Mouse (Mus musculus): ENCODE measurements at regions not wholly inside any gene's neighbourhood (a gene's known extent, or its start where the extent isn't known, plus 50 kb on each side); places are given as distances from the start of the nearest gene placed in this dataset.

DNA sequence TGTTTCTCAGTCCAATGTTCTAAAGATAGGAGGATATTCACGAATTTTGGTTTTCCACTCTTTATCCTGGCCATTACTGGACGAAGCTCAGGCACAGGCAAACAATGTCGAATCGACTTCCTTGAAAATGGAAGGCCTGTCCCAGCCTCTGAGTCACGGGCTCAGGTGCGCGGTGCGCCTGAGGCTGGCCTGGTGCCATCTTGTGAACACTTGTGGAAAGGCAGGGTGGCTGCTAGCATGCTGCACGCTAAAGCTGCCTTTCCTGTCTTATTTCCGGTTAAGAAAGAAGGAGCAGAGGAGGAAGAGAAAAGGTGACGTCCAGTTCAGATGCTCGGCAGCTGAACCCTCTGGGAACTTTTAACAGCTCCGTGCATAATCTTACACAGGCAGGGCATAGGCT is 107.6 kb upstream of the Slc30a5 start:
- no peak for TF ChIP-seq CTCF (IDR thresholded peaks at IDR 0.05)
- TF ChIP-seq EP300 (IDR thresholded peaks at IDR 0.05), result no peak
